Mouse (Mus musculus) kidney, adult 8-10 months (tissue): Measurements from ENCODE around the gene Pfdn6.
"Not testable (repeated sequence)": the region's sequence is repeated elsewhere in the genome, so short reads cannot be mapped to it uniquely, and the experiment has no call there.

Experiments
- DNase-seq, 2 experiments: peaks; one replicate each; pipeline ENCODE4 v3.0.0; 2022

Pfdn6 gene

GRCm38 (mm10) chr17:33955555-33956214 lies 15.5 kb upstream of the Pfdn6 start, which contains the start of the genes Vps52 and Rps18:
Vps52 (plus strand) TSS chr17:33955812.
Rps18 (minus strand) TSS chr17:33956001.
- peak; percentile 98 to 99 for DNase-seq

- DNase-seq, result peak; percentile 42
Observed at GRCm38 (mm10) chr17:33954646-33955554, 14.8 kb upstream of the Pfdn6 start.

GRCm38 (mm10) chr17:33953961-33954565 lies 13.9 kb upstream of the Pfdn6 start:
- no peak for DNase-seq

- DNase-seq, result no peak
Observed at GRCm38 (mm10) chr17:33953310-33953709, 13.2 kb upstream of the Pfdn6 start.

GRCm38 (mm10) chr17:33952879-33953278 lies 12.7 kb upstream of the Pfdn6 start:
- DNase-seq, result no peak

- DNase-seq, result not testable (repeated sequence)
Observed at GRCm38 (mm10) chr17:33952015-33952414, 11.9 kb upstream of the Pfdn6 start.

- DNase-seq, result peak; percentile 65 to 67
Observed at GRCm38 (mm10) chr17:33951021-33951946, 11.1 kb upstream of the Pfdn6 start, which contains the start of gene B3galt4. B3galt4 (minus strand) TSS chr17:33951488.

GRCm38 (mm10) chr17:33950131-33950625 lies 10.0 kb upstream of the Pfdn6 start:
- no peak for DNase-seq

GRCm38 (mm10) chr17:33948905-33949537 lies 8.9 kb upstream of the Pfdn6 start:
- no peak for DNase-seq

- no peak for DNase-seq
Observed at GRCm38 (mm10) chr17:33948090-33948904, 8.2 kb upstream of the Pfdn6 start.

GRCm38 (mm10) chr17:33947430-33948089 lies 7.4 kb upstream of the Pfdn6 start:
- no peak for DNase-seq

GRCm38 (mm10) chr17:33943454-33943853 lies 3.3 kb upstream of the Pfdn6 start:
- DNase-seq, result no peak

- no peak for DNase-seq
Observed at GRCm38 (mm10) chr17:33941381-33941780, 1.2 kb upstream of the Pfdn6 start.

GRCm38 (mm10) chr17:33940981-33941380 lies 838 bp upstream of the Pfdn6 start:
- DNase-seq, result no peak

- DNase-seq, result no peak
Observed at GRCm38 (mm10) chr17:33938783-33939182, 1.4 kb downstream of the Pfdn6 start.

GRCm38 (mm10) chr17:33936993-33937392 lies 3.1 kb downstream of the Pfdn6 start:
- no peak for DNase-seq

GRCm38 (mm10) chr17:33935422-33936055 lies 4.6 kb downstream of the Pfdn6 start:
- DNase-seq, result no peak

- no peak for DNase-seq
Observed at GRCm38 (mm10) chr17:33932970-33933369, 7.2 kb downstream of the Pfdn6 start.

GRCm38 (mm10) chr17:33932448-33932847 lies 7.7 kb downstream of the Pfdn6 start:
- no peak for DNase-seq

- no peak for DNase-seq
Observed at GRCm38 (mm10) chr17:33931947-33932346, 8.2 kb downstream of the Pfdn6 start.
